Mouse (Mus musculus) lung, postnatal 0 days (tissue): ENCODE results near the gene Gm3752.
"Not testable (repeated sequence)": the region's sequence is repeated elsewhere in the genome, so short reads cannot be mapped to it uniquely, and the experiment has no call there.

ENCODE experiments used
- CTCF ChIP-seq: IDR thresholded peaks from 2 replicates; pipeline ENCODE4 v1.5.1; 2016; ENCODE audit warnings: antibody characterized with exemption, mild to moderate bottlenecking
- EP300 ChIP-seq: IDR thresholded peaks from 2 replicates; pipeline ENCODE4 v1.6.1; 2016; ENCODE audit warnings: antibody characterized with exemption, mild to moderate bottlenecking, control low read depth

DNA sequence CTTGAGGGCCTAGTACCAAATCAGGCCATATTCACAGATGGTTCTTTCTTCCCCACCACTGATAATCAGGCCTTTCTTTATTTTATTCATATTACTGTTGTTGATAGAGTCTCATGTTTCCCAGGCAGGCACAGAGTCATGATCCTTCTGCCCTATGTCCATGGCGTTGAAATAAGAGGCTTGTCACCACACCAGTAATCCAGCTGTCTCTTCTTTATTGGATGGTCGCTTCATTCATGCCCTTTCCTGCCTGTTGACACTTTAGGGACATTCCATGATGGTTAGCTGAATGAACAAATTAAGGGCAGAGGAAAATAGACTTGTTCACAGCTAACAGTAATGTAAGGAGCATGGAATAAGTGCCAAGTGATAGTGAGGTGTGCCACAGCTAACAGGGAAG lies 61.1 kb downstream of the Gm3752 start:
- not testable (repeated sequence) for TF ChIP-seq CTCF, EP300
